Mouse (Mus musculus) small intestine, adult 2 months (tissue): ENCODE measurements around the gene Rph3al. TPM values are rescaled to one million over a fixed set of nuclear protein-coding genes. Genes with fewer than 3 reads are reported as not detected.

Experiments
- H3K27ac ChIP-seq: fragments of 200-500 bp; 2 replicates; pipeline ENCODE4 v1.5.1; 2012; ENCODE audit warnings: low read depth, low read length, control low read depth, inconsistent platforms; ENCODE audit not compliant: insufficient read depth
- H3K27me3 ChIP-seq: fragments of 200-500 bp; 2 replicates; pipeline ENCODE4 v1.6.1; 2012; ENCODE audit warnings: mild to moderate bottlenecking, moderate library complexity, low read length, inconsistent platforms; ENCODE audit not compliant: control insufficient read depth, insufficient read depth
- H3K36me3 ChIP-seq: fragments of 200-500 bp; 2 replicates; pipeline ENCODE4 v1.6.1; 2012; ENCODE audit warnings: mild to moderate bottlenecking, low read length, control low read depth, inconsistent platforms; ENCODE audit not compliant: control insufficient read depth, insufficient read depth
- H3K4me1 ChIP-seq: fragments of 200-500 bp; 2 replicates; pipeline ENCODE4 v1.6.1; 2012; ENCODE audit warnings: low read length, inconsistent platforms, mixed read lengths; ENCODE audit not compliant: control insufficient read depth, insufficient read depth, insufficient read length
- H3K4me3 ChIP-seq: fragments of 200-500 bp; 2 replicates; pipeline ENCODE4 v1.5.1; 2012; ENCODE audit warnings: low read depth, mild to moderate bottlenecking, control low read depth, inconsistent platforms, low read length, moderate library complexity
- CTCF ChIP-seq: fragments of 200-500 bp; IDR thresholded peaks from 2 replicates; pipeline ENCODE4 v1.5.1; 2012; ENCODE audit warnings: low read depth, mild to moderate bottlenecking, control low read depth, inconsistent platforms, low read length, moderate library complexity, mixed read lengths; ENCODE audit not compliant: insufficient replicate concordance, insufficient read length; ENCODE audit errors: extremely low read depth
- POLR2A ChIP-seq: fragments of 200-500 bp; IDR thresholded peaks from 2 replicates; pipeline ENCODE4 v1.6.1; 2012; ENCODE audit warnings: low read depth, mild to moderate bottlenecking, control low read depth, inconsistent platforms, low read length, moderate library complexity
- WGBS: fragments of 180-500 bp; shearing (Covaris S2); methylation state at CpG from one replicate; pipeline ENCODE4 v1.1.7; 2018; 5-methylcytosine and 5-hydroxymethylcytosine counted together
- polyA plus RNA-seq: library from polyadenylated mRNA; depleted of rRNA; stranded (reverse); fragments of >200 nt; gene quantifications from 2 replicates; pipeline ENCODE4 v1.2.3, GENCODE M21; 2012

Gene Rph3al
- polyA plus RNA-seq, 1 experiment, result 12.6 TPM

DNA sequence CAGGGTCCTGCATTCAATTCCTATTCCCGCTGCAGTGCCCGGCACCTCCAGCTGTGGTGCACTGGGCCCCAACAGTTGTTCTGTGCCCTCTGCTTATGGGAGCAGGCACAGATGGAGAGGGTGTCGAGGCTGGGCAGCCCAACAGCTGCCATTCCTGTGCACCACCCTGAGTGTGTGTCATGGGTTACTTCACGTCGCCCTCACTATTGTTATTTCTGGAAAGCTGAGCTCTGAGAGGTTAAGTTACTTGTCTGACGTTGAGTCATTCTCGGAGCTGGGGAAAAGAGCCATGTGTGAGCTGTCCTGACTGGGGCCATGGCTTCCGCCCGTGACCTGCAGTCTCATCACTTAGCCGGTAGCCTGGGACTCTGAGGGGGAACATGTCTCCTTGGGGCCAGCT is 125.1 kb downstream of the Rph3al start:
- H3K4me3 ChIP-seq, result no peak overlapping the region
- H3K36me3 ChIP-seq, result no peaks in the 10 kb centered on the region
- H3K27me3 ChIP-seq, result no peaks in the 10 kb centered on the region
- H3K27ac ChIP-seq, result no peak overlapping the region
- 83% methylated on average over 10 of the region's 10 CpGs for WGBS
- H3K4me1 ChIP-seq, result peaks cover 12% of the 10 kb centered on the region; the same call in 1 of the 2 replicates
- no peak for TF ChIP-seq POLR2A
- TF ChIP-seq CTCF, result no peak

DNA sequence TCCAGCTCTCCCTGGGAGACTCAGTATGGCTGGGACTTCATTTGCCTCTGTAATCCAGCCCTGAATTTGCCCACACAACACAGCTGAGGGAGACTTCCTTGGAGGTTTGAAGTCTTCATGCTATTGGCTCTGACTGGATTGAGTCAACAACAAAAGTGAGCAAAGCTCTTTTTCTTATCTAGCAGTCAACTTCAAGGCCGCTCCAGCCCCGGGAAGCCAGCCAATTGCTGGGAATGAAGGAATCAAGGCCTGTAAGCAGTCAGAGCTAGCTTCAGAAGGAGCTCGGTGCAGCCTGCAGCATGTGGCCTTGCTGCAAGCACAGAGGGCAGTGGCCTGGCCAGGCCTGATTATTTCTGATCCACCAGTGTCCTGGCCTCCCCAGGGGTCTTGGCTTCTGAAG is 126.3 kb downstream of the Rph3al start:
- no peak for TF ChIP-seq CTCF
- TF ChIP-seq POLR2A, result no peak
- peak overlapping the region; percentile 51 for H3K27ac ChIP-seq
- WGBS, result 12% methylated on average over 3 of the region's 3 CpGs
- H3K36me3 ChIP-seq, result no peaks in the 10 kb centered on the region
- H3K27me3 ChIP-seq, result no peaks in the 10 kb centered on the region
- no peak overlapping the region for H3K4me3 ChIP-seq
- H3K4me1 ChIP-seq, result peaks cover 12% of the 10 kb centered on the region

DNA sequence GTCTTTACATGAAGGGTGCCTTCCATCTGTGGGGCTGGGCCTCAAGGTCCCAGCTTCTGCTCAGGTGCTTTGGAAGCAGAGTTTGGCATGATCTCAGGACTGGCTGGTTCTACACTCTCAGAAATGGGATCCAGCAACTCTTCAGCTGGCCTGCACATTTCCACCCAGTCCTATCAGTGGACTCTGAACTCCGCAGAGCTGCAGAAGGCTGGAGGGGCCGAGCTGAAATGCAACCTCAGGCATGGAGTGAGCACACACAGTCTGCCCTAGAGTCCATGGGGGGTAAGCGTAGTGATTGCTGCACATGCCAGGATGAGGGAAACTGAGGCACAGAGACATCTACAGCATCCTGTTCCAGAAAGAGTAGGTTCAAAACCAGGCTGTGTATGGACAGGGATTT is 127.7 kb downstream of the Rph3al start:
- Histone ChIP-seq H3K4me1 (peaks cover 12% of the 10 kb centered on the region), H3K36me3 (no peaks in the 10 kb centered on the region), H3K27ac (no peak overlapping the region), H3K27me3 (no peaks in the 10 kb centered on the region), H3K4me3 (no peak overlapping the region)
- TF ChIP-seq POLR2A (no peak), CTCF (no peak)
- 35% methylated on average over 3 of the region's 3 CpGs for WGBS

DNA sequence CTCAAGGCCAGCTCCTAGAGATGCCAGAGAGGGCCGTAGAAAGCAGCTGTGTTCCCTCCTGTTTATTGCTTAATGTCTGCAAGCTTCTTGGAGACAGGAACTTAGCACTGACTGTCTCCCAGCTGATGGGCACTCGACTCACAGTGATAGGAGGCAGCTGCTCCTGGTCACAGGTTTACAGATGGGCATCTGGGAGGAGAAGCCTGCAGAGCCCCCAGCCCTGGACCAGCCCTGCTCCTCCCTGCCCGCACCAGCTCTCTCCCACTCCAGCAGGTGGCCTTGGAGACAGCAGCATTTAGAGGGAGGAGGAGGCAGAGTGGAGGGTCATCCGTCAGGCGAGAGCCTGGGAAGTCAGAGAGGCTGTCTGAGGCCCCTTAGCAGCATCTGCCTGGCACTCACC is 130.7 kb downstream of the Rph3al start:
- Histone ChIP-seq H3K4me3 (no peak overlapping the region), H3K27me3 (no peaks in the 10 kb centered on the region), H3K36me3 (no peaks in the 10 kb centered on the region), H3K27ac (no peak overlapping the region), H3K4me1 (peaks cover 12% of the 10 kb centered on the region)
- TF ChIP-seq CTCF (no peak), POLR2A (no peak)
- 64% methylated on average over 5 of the region's 5 CpGs for WGBS

GRCm38 (mm10) chr11:75801771-75802550 is 136.3 kb downstream of the Rph3al start:
- Histone ChIP-seq H3K4me1 (no peaks in the 10 kb centered on the region), H3K27ac (no peak overlapping the region), H3K27me3 (no peaks in the 10 kb centered on the region), H3K4me3 (no peak overlapping the region), H3K36me3 (no peaks in the 10 kb centered on the region)
- WGBS, result 83% methylated on average over 7 of the region's 7 CpGs
- no peak for TF ChIP-seq CTCF
- TF ChIP-seq POLR2A, result no peak

GRCm38 (mm10) chr11:75801369-75801768 is 136.9 kb downstream of the Rph3al start:
- Histone ChIP-seq H3K36me3 (no peaks in the 10 kb centered on the region), H3K4me3 (no peak overlapping the region), H3K4me1 (no peaks in the 10 kb centered on the region), H3K27me3 (peaks cover 5% of the 10 kb centered on the region; the same call in 1 of the 2 replicates), H3K27ac (no peak overlapping the region)
- WGBS, result 82% methylated on average over 4 of the region's 4 CpGs
- TF ChIP-seq CTCF (no peak), POLR2A (no peak)

GRCm38 (mm10) chr11:75796536-75797246 is 141.5 kb downstream of the Rph3al start:
- Histone ChIP-seq H3K4me1 (no peaks in the 10 kb centered on the region), H3K36me3 (no peaks in the 10 kb centered on the region), H3K4me3 (no peak overlapping the region), H3K27me3 (peaks cover 29% of the 10 kb centered on the region), H3K27ac (no peak overlapping the region)
- WGBS, result 77% methylated on average over 13 of the region's 13 CpGs
- TF ChIP-seq POLR2A, result no peak
- no peak for TF ChIP-seq CTCF
